ENCODE assay signal across 28 mouse cellular contexts in genomic region chr15:93956801-93957200, GRCm38 (mm10).
DNase-seq lines count a peak whose midpoint lies in the region; ATAC-seq and TF ChIP-seq lines count a peak whose summit lies in the region.
"Had no signal": no experiment of that assay in that cellular context is flagged by ENCODE, and none has a peak within 500 bp of the region (broad histone marks: within the 10 kb centered on the region; RNA-seq: fewer than 3 reads in every experiment).

No protein-coding gene starts in this region.

- no peak overlapping the region for H3K4me3 ChIP-seq in forebrain, postnatal 0 days (ENCODE audit: low read depth, low read length)
- no peak overlapping the region for H3K4me3 ChIP-seq in forebrain, embryonic 13.5 days
- H3K4me3 ChIP-seq: embryonic facial prominence, embryonic 12.5 days; gastrocnemius, adult 2 months; hindbrain, embryonic 10.5 days; hindbrain, embryonic 15.5 days; intestine, embryonic 15.5 days; left cerebral cortex, adult 2 months; limb, embryonic 13.5 days; lung, embryonic 15.5 days; midbrain, embryonic 10.5 days; midbrain, embryonic 15.5 days; neural tube, embryonic 12.5 days had no signal

- H3K27me3 ChIP-seq in forebrain, postnatal 0 days (ENCODE audit: insufficient read depth, low read length): no peaks in the 10 kb centered on the region
- no peaks in the 10 kb centered on the region for H3K27me3 ChIP-seq in forebrain, embryonic 13.5 days
- H3K27me3 ChIP-seq: embryonic facial prominence, embryonic 12.5 days; hindbrain, embryonic 15.5 days; intestine, embryonic 15.5 days; limb, embryonic 13.5 days; lung, embryonic 15.5 days; midbrain, embryonic 15.5 days; neural tube, embryonic 12.5 days had no signal

- no peak overlapping the region for H3K4me2 ChIP-seq in forebrain, postnatal 0 days (ENCODE audit: low read depth)
- H3K4me2 ChIP-seq in forebrain, embryonic 13.5 days: no peak overlapping the region
- H3K4me2 ChIP-seq: embryonic facial prominence, embryonic 12.5 days; hindbrain, embryonic 15.5 days; intestine, embryonic 15.5 days; limb, embryonic 13.5 days; liver, embryonic 11.5 days; lung, embryonic 15.5 days; midbrain, embryonic 15.5 days; neural tube, embryonic 12.5 days had no signal

- H3K36me3 ChIP-seq in forebrain, postnatal 0 days (ENCODE audit: insufficient read depth): no peaks in the 10 kb centered on the region
- no peaks in the 10 kb centered on the region for H3K36me3 ChIP-seq in forebrain, embryonic 13.5 days (ENCODE audit: poor library complexity, severe bottlenecking)
- H3K36me3 ChIP-seq: embryonic facial prominence, embryonic 12.5 days; G1E; hindbrain, embryonic 15.5 days; intestine, embryonic 15.5 days; limb, embryonic 13.5 days; lung, embryonic 15.5 days; midbrain, embryonic 10.5 days; midbrain, embryonic 15.5 days; neural tube, embryonic 12.5 days had no signal

- peak; percentile 34 for DNase-seq in forebrain, postnatal 0 days
- DNase-seq in left cerebral cortex, adult 18-20 months (ENCODE audit: low spot score in 2 of 2): peak; percentile 16 to 23
- DNase-seq in left cerebral cortex, postnatal 4 days: no peak
- peak; percentile 17 to 35 for DNase-seq in left cerebral cortex, postnatal 25 days (ENCODE audit: low spot score in 2 of 2)
- peak; percentile 15 for DNase-seq in right cerebral cortex, postnatal 25 days
- DNase-seq in gastrocnemius, adult 18-20 months (ENCODE audit: low spot score): no peak
- no peak for DNase-seq in cerebellum, postnatal 14 days
- DNase-seq: adrenal gland, postnatal 10 days; cerebellum, adult 11 months; cerebellum, adult 9-10 months; embryo, embryonic 11 days; gastrocnemius, adult 2 months; heart, postnatal 14 days; kidney, adult 2 months; kidney, postnatal 4 days had no signal

- H3K27ac ChIP-seq in forebrain, postnatal 0 days (ENCODE audit: low read depth, low read length): no peak overlapping the region
- H3K27ac ChIP-seq in forebrain, embryonic 13.5 days: no peak overlapping the region
- H3K27ac ChIP-seq: embryonic facial prominence, embryonic 12.5 days; gastrocnemius, adult 2 months; hindbrain, embryonic 10.5 days; hindbrain, embryonic 15.5 days; intestine, embryonic 15.5 days; left cerebral cortex, adult 2 months; limb, embryonic 13.5 days; lung, embryonic 15.5 days; midbrain, embryonic 10.5 days; midbrain, embryonic 15.5 days; neural tube, embryonic 12.5 days had no signal

- WGBS in forebrain, postnatal 0 days: 89% methylated on average over 11 of the region's 11 CpGs
- 94% methylated on average over 11 of the region's 11 CpGs for WGBS in forebrain, embryonic 13.5 days

- no peak for ATAC-seq in forebrain, postnatal 0 days
- no peak for ATAC-seq in forebrain, embryonic 13.5 days
- ATAC-seq: intestine, embryonic 15.5 days; midbrain, embryonic 15.5 days had no signal

- no peaks in the 10 kb centered on the region for H3K4me1 ChIP-seq in forebrain, postnatal 0 days (ENCODE audit: insufficient read depth)
- H3K4me1 ChIP-seq in forebrain, embryonic 13.5 days: no peaks in the 10 kb centered on the region
- H3K4me1 ChIP-seq: hindbrain, embryonic 10.5 days; hindbrain, embryonic 15.5 days; intestine, embryonic 15.5 days; lung, embryonic 15.5 days; midbrain, embryonic 10.5 days; midbrain, embryonic 15.5 days; neural tube, embryonic 12.5 days had no signal

- no peak overlapping the region for H3K9ac ChIP-seq in forebrain, postnatal 0 days
- no peak overlapping the region for H3K9ac ChIP-seq in forebrain, embryonic 13.5 days
- H3K9ac ChIP-seq: embryonic facial prominence, embryonic 12.5 days; hindbrain, embryonic 15.5 days; intestine, embryonic 15.5 days; limb, embryonic 13.5 days; lung, embryonic 15.5 days; midbrain, embryonic 15.5 days; neural tube, embryonic 12.5 days had no signal

- H3K9me3 ChIP-seq in forebrain, postnatal 0 days (ENCODE audit: low read length): no peaks in the 10 kb centered on the region
- no peaks in the 10 kb centered on the region for H3K9me3 ChIP-seq in forebrain, embryonic 13.5 days (replicated peaks)
- H3K9me3 ChIP-seq: hindbrain, embryonic 15.5 days; intestine, embryonic 15.5 days; lung, embryonic 15.5 days; midbrain, embryonic 10.5 days; midbrain, embryonic 15.5 days; neural tube, embryonic 12.5 days had no signal

- intact Hi-C loops in left cerebral cortex, postnatal 4 days (cut with DNase I): no loop called here
- intact Hi-C loops in left cerebral cortex, postnatal 25 days (cut with DNase I): no loop called here

- no peak for TF ChIP-seq CTCF in forebrain, postnatal 0 days (IDR thresholded peaks at IDR 0.05; ENCODE audit: low read depth)

Comparison
In these comparisons a context has a peak if more than half of its experiments do, and no peak if none do; other contexts are left out.
1. DNase-seq: peak in forebrain, postnatal 0 days (single experiment), left cerebral cortex, adult 18-20 months (2 of 2), left cerebral cortex, postnatal 25 days (2 of 2) and right cerebral cortex, postnatal 25 days (single experiment); none in left cerebral cortex, postnatal 4 days (single experiment), gastrocnemius, adult 18-20 months (single experiment) and cerebellum, postnatal 14 days (0 of 2).